Mouse (Mus musculus) cerebral cortex, adult 2 months (tissue): Measurements from ENCODE around the gene Cacna1b.

Experiments
- WGBS: fragments of 180-500 bp; shearing (Covaris S2); methylation state at CpG from one replicate; pipeline ENCODE4 v1.1.7; 2018; 5-methylcytosine and 5-hydroxymethylcytosine counted together

The Cacna1b gene

DNA sequence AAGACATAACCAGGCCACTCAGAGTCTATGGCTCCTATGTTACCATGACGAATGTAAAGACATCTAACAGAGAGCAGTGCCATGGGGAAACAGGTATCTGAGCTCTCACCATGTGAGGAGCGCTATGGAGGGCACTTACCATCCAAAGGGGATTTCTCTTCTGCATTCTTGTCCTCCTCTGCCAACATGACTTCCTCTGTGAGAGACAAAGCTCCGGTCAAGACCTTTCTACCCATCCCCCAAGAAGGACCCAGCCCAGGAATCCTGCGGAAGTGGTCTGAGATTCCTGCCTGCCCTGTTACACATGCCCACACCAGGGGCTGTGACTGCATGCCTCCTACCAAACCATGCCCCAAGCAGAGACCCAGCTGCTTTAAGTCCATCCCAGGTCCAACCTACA, 44.0 kb downstream of the Cacna1b start:
- WGBS, result 86% methylated on average over 4 of the region's 4 CpGs

DNA sequence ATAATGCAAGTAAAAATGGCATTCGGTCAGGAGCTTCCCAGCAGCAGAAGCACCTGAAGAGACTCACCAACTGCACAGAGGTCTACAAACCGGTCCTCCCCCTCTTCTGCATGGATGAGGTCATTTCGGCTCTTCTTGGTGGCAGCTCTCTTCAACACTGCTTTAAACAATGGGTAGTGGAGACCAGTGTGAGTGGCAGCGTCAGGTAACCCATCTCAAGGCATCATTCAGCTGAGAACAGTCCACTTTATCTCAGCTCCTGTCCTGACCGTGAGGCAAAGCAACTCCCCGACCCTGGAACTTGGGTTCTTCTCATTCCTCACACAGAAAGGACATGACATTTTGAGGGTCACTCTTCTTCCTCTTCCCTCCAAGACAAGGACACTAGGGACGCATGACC, 45.0 kb downstream of the Cacna1b start:
- 71% methylated on average over 7 of the region's 7 CpGs for WGBS

GRCm38 (mm10) chr2:24717461-24717860, 45.5 kb downstream of the Cacna1b start:
- 41% methylated on average over 4 of the region's 4 CpGs for WGBS

DNA sequence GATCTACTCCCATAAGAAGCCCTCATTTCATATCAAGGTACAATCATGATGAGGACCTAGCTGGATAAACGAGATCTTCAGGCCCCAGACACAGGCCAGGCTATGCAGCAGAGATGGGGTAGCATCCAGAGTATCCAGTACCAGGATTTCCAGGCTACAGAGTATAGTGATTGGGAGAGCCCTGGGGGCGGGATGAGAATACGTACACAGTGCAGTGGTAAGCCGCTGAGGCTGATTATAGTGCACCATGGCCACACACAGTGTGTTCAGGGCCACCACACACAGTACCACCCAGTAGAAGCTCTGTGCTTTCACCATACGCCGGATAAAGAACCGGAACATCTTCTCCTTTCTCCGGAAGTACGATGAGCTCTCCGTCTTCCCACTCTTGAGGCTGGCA, 57.0 kb downstream of the Cacna1b start:
- 67% methylated on average over 10 of the region's 10 CpGs for WGBS

DNA sequence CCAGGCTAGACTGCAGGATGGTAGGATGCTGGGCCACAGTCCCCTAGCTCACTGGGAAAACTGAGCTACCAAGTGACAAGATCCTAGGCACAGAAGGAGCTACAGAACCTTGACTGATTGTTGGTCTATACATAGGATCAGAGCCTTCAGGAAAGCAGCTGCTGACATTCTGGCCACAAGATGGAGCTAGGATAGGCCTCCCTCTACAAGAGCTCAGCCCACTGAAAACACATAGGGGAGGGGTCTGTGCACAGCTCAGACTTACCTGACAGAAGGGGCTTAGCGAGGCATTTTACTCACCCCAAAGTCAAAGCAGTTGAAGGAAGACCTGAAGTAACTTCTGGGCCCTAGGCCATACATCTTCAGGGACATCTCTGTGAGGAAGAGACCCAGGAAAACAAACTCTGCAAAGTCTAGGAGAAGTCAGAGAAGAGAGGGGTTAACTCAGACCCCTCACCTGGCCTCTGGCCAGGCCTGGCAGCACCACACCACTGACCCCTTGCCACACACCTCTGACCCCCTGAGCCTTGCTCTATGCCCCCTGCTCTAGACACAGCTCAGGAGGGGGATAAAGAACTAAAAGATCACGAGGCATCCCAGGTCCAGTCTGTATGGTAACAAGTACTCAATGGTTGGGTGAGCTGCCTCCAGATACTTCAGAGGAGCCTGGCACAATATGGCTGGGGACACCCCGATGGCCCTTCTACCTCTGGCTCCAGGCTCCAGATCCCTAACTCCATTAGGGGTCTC, 60.6 kb downstream of the Cacna1b start:
- WGBS, result 78% methylated on average over 3 of the region's 3 CpGs

GRCm38 (mm10) chr2:24697281-24697980, 65.5 kb downstream of the Cacna1b start:
- 89% methylated on average over 8 of the region's 8 CpGs for WGBS

DNA sequence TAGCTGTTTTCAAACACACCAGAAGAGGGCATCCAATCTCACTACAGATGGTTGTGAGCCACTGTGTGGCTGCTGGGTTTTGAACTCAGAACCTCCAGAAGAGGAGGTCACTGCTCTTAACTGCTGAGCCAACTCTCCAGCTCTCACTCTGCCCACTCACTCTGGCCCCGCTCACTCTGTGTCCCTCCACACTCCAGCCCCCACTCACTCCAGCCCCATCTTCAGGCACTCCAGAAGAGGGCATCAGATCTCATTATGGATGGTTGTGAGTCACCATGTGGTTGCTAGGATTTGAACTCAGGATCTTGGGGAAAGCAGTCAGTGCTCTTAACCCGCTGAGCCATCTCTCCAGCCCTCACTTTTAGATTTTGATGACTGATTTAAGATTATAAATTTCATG, 70.6 kb downstream of the Cacna1b start:
- WGBS, result 95% methylated on average over 2 of the region's 2 CpGs

- 99% methylated on average over 2 of the region's 2 CpGs for WGBS
These were observed 72.6 kb downstream of the Cacna1b start for GRCm38 (mm10) chr2:24690356-24690755.

DNA sequence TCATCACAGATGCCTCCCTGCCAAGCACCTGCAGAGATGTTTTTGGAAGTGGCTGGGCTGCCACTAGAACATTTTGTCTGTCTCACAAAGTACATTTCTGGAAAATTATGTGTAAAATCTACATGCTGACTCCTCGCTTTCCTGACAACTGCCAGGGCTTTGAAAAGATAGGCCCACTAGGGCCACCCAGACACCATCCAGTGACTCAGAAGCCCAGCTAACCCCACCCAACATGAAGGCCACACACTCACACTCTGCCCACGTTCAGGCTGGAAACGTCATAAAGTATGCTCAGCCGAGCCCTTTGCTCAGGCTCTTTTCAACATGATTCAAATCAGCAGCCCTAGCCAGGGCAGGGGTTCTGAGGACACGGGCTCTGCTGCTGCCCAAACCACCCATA, 77.6 kb downstream of the Cacna1b start:
- WGBS, result 50% methylated on average over 5 of the region's 5 CpGs

GRCm38 (mm10) chr2:24684796-24685195, 78.2 kb downstream of the Cacna1b start:
- WGBS, result 61% methylated on average over 4 of the region's 4 CpGs

- 87% methylated on average over 3 of the region's 3 CpGs for WGBS
These were observed 79.7 kb downstream of the Cacna1b start for GRCm38 (mm10) chr2:24683266-24683665.

GRCm38 (mm10) chr2:24680731-24681130, 82.2 kb downstream of the Cacna1b start:
- WGBS, result 91% methylated on average over 1 of the region's 1 CpGs

- 56% methylated on average over 2 of the region's 2 CpGs for WGBS
These were observed 82.8 kb downstream of the Cacna1b start for GRCm38 (mm10) chr2:24680176-24680575.

DNA sequence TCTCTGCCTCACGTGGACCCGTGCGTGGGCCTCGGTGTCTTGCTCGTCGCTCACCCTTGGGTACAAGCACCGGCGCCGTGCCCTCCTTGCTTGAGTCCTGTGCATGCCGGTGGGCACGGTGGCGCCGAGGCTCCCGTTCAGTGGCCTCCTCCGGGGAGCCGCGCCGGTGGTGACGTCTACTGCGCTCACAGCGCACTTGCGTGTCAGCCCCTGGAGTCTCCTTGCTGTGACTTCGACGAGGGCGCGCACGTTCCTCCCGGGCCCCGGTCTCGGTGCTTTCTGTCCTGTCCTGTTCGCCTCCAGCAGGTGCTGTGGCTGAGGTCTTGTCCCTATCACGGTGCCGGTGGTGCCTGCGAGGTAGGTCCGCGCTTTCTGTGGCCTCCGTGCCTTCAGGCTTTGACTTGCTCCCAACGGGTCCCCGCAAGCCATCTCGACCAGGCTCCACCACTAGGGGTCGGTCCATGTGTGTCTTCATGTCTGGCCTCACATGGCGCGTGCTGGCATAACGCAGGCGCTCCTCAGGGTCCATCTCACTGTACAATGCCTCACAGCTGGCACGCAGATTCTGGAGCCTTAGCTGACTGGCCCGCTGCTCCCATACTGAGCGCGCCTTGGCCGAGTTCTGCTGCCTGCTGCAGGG, 83.8 kb downstream of the Cacna1b start:
- WGBS, result 28% methylated on average over 50 of the region's 50 CpGs

- 46% methylated on average over 5 of the region's 5 CpGs for WGBS
These were observed 84.4 kb downstream of the Cacna1b start for GRCm38 (mm10) chr2:24678538-24678937.

- WGBS, result 77% methylated on average over 4 of the region's 4 CpGs
These were observed 84.8 kb downstream of the Cacna1b start for GRCm38 (mm10) chr2:24678110-24678509.

DNA sequence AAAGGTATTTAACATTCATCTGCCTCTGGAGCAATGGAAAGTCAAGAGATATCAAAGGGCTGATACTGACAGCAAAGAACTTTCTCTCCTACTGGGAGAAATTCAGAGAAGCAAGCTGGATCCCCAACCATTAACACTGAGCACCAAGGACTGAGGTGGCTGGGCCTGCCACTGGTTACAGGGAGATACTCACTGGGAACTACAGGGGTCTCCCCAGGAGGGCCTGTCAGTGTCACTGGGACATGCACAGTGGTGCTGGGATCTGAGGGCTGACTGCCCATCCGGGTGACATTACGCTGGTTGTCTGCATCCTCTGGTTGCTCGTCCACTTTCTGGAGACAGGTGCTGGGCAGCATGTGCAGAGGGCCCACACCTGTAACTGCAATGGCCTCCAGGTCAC, 85.3 kb downstream of the Cacna1b start:
- WGBS, result 93% methylated on average over 3 of the region's 3 CpGs

GRCm38 (mm10) chr2:24674432-24675006, 88.4 kb downstream of the Cacna1b start:
- 66% methylated on average over 6 of the region's 6 CpGs for WGBS

GRCm38 (mm10) chr2:24668598-24668997, 94.4 kb downstream of the Cacna1b start:
- 66% methylated on average over 5 of the region's 5 CpGs for WGBS

GRCm38 (mm10) chr2:24664678-24665257, 98.2 kb downstream of the Cacna1b start:
- WGBS, result 29% methylated on average over 9 of the region's 9 CpGs

GRCm38 (mm10) chr2:24659150-24659775, 103.7 kb downstream of the Cacna1b start:
- 52% methylated on average over 6 of the region's 6 CpGs for WGBS

DNA sequence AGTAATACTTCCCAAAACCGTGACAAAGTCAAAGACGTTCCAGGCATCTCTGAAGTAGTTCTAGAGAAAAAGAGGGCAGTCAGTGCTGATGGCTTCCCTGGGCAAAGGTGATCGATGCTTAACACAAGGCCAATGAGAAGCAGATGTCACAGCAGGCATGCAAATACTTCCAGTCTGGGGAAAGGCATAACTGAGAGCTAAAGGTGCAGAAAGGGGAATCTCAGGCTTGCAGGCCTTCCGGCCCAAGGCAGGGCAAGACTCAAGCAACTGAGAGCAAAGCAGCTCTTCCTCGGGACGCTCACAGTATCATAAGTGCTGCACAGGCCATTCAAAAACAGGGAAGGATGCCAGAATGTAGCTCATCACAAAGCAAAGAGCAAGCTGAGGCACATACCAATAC, 114.4 kb downstream of the Cacna1b start:
- 84% methylated on average over 6 of the region's 6 CpGs for WGBS
